Mouse (Mus musculus) T-helper 17 cell (primary cell): Measurements from ENCODE around the gene Gnb1l.
"Not testable (repeated sequence)": the region's sequence is repeated elsewhere in the genome, so short reads cannot be mapped to it uniquely, and the experiment has no call there.

Experiments used
- in situ Hi-C, 2 experiments: fragments of 300-600 bp; cut with MboI, MseI; formaldehyde crosslinking; loops; 1 replicate in 1 of 2; 2 replicates in 1 of 2; pipeline ENCODE4 v1.15.1; 2025; ENCODE audit warnings: high pct_unique_total_duplicates in 2 of 2

Gene Gnb1l

GRCm38 (mm10) chr16:18480933-18481485 is 17.5 kb upstream of the Gnb1l start:
- in situ Hi-C loops: no loop called here

GRCm38 (mm10) chr16:18482431-18482830 is 16.1 kb upstream of the Gnb1l start:
- in situ Hi-C loops: no loop called here

- in situ Hi-C loops: no loop called here
Observed at GRCm38 (mm10) chr16:18483839-18484238, 14.7 kb upstream of the Gnb1l start.

GRCm38 (mm10) chr16:18484386-18484785 is 14.1 kb upstream of the Gnb1l start:
- in situ Hi-C loops: no loop called here

- in situ Hi-C loops: no loop called here
Observed at GRCm38 (mm10) chr16:18484794-18485435, 13.6 kb upstream of the Gnb1l start.

GRCm38 (mm10) chr16:18486126-18486525 is 12.4 kb upstream of the Gnb1l start:
- in situ Hi-C loops: no loop called here

GRCm38 (mm10) chr16:18490281-18490680 is 8.2 kb upstream of the Gnb1l start:
- in situ Hi-C loops: no loop called here

- in situ Hi-C loops: no loop called here
Observed at GRCm38 (mm10) chr16:18490894-18491293, 7.6 kb upstream of the Gnb1l start.

GRCm38 (mm10) chr16:18497865-18498515 is 523 bp upstream of the Gnb1l start:
- in situ Hi-C loops: no loop called here

- in situ Hi-C loops: no loop called here
Observed at GRCm38 (mm10) chr16:18498996-18499395, 483 bp downstream of the Gnb1l start.

GRCm38 (mm10) chr16:18501531-18501930 is 3.0 kb downstream of the Gnb1l start:
- in situ Hi-C loops: no loop called here

GRCm38 (mm10) chr16:18503566-18504342 is 5.2 kb downstream of the Gnb1l start:
- in situ Hi-C loops: no loop called here

- in situ Hi-C loops: no loop called here
Observed at GRCm38 (mm10) chr16:18506524-18507199, 8.1 kb downstream of the Gnb1l start.

GRCm38 (mm10) chr16:18507200-18507549 is 8.7 kb downstream of the Gnb1l start:
- in situ Hi-C loops: no loop called here

GRCm38 (mm10) chr16:18511741-18512140 is 13.2 kb downstream of the Gnb1l start:
- in situ Hi-C loops: no loop called here

GRCm38 (mm10) chr16:18513508-18513907 is 15.0 kb downstream of the Gnb1l start:
- in situ Hi-C loops: no loop called here

GRCm38 (mm10) chr16:18518091-18518490 is 19.6 kb downstream of the Gnb1l start:
- in situ Hi-C loops: no loop called here

GRCm38 (mm10) chr16:18523563-18524245 is 25.2 kb downstream of the Gnb1l start:
- in situ Hi-C loops: no loop called here

GRCm38 (mm10) chr16:18528656-18529055 is 30.1 kb downstream of the Gnb1l start:
- in situ Hi-C loops: no loop called here

- in situ Hi-C loops: not testable (repeated sequence)
Observed at GRCm38 (mm10) chr16:18533061-18533460, 34.5 kb downstream of the Gnb1l start.

- in situ Hi-C loops: no loop called here
Observed at GRCm38 (mm10) chr16:18537407-18537990, 39.0 kb downstream of the Gnb1l start.
